Mouse (Mus musculus) fat pad, adult 2 months (tissue): ENCODE data around the gene Specc1.

ENCODE experiments used
- DNase-seq: peaks from one replicate; pipeline ENCODE4 v3.0.0-alpha.2; 2011; ENCODE audit warnings: low read depth, low spot score; ENCODE audit errors: extremely low read depth

The Specc1 gene

GRCm38 (mm10) chr11:62224797-62225196, 268.2 kb downstream of the Specc1 start:
- DNase-seq, result no peak

- no peak for DNase-seq
Measured at GRCm38 (mm10) chr11:62240631-62241261, 284.2 kb downstream of the Specc1 start.

GRCm38 (mm10) chr11:62243871-62244270, 287.3 kb downstream of the Specc1 start:
- no peak for DNase-seq

GRCm38 (mm10) chr11:62244471-62244870, 287.9 kb downstream of the Specc1 start:
- DNase-seq, result no peak

GRCm38 (mm10) chr11:62247759-62248400, 291.3 kb downstream of the Specc1 start:
- DNase-seq, result no peak

GRCm38 (mm10) chr11:62248401-62249244, 292.1 kb downstream of the Specc1 start, which contains the start of gene Adora2b:
Adora2b (plus strand) TSS chr11:62248984.
- no peak for DNase-seq

GRCm38 (mm10) chr11:62249266-62250037, 292.9 kb downstream of the Specc1 start:
- DNase-seq, result no peak

GRCm38 (mm10) chr11:62251047-62251446, 294.5 kb downstream of the Specc1 start:
- DNase-seq, result no peak

GRCm38 (mm10) chr11:62253380-62253779, 296.8 kb downstream of the Specc1 start:
- no peak for DNase-seq

GRCm38 (mm10) chr11:62259214-62259613, 302.7 kb downstream of the Specc1 start:
- no peak for DNase-seq

GRCm38 (mm10) chr11:62263599-62263998, 307.0 kb downstream of the Specc1 start:
- DNase-seq, result no peak

GRCm38 (mm10) chr11:62264018-62264417, 307.5 kb downstream of the Specc1 start:
- DNase-seq, result no peak

GRCm38 (mm10) chr11:62265642-62266041, 309.1 kb downstream of the Specc1 start:
- no peak for DNase-seq

GRCm38 (mm10) chr11:62266466-62267214, 310.1 kb downstream of the Specc1 start:
- DNase-seq, result no peak

GRCm38 (mm10) chr11:62268381-62268780, 311.8 kb downstream of the Specc1 start:
- DNase-seq, result no peak

GRCm38 (mm10) chr11:62269097-62269496, 312.5 kb downstream of the Specc1 start:
- DNase-seq, result no peak

- no peak for DNase-seq
Measured at GRCm38 (mm10) chr11:62270851-62271250, 314.3 kb downstream of the Specc1 start.
